Mouse (Mus musculus): ENCODE measurements around the gene Palm2.

DNA sequence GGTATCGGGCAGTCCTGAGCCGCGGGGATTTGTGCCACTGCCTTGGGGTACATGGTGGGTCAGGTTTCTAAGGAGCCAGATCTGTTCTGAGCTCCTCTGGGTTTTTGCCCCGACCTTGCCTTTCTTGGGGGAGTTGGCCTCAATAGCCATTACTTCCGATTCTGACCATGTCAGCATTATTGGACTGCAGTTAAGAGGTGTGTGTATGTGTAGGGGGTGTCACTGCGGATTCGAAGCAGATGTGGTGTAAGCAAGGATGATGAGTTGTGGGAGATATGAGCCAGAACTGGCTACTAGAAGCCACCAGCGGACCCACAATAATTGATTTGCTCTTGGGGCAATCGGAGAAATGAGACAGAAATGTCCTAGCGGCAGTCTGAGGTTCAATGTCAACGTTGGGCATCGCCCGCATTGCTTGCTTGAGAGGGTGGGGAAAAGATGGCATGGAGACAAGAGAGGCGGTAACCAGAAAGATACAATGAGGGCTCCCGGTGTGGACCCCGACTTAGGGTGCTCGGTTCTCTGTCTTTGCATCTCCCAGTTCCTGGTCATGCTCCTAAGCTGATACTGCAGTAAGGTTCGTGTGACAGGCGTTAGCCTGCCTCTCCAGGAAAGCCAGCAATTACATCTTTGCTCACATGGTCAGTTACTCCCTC, 786 bp downstream of the Palm2 start:
- TF ChIP-seq CTCF (IDR thresholded peaks at IDR 0.05; ENCODE audit: borderline replicate concordance, extremely low read depth, insufficient read depth, insufficient read length) = no peak
- TF ChIP-seq POLR2A (IDR thresholded peaks at IDR 0.05; ENCODE audit: borderline replicate concordance, extremely low read depth, insufficient read depth, insufficient read length, poor library complexity, severe bottlenecking) = no peak

Data from brain, embryonic 14.5 days (tissue).